Mouse (Mus musculus) CD4-positive helper T cell, adult 2 months (primary cell): ENCODE results near the gene Man1b1.

ENCODE experiments used
- DNase-seq: peaks from one replicate; pipeline ENCODE4 v3.0.0-alpha.2; 2012; ENCODE audit warnings: low read depth, missing footprints, low spot score

Man1b1 gene

GRCm38 (mm10) chr2:25364313-25364712 lies 32.2 kb downstream of the Man1b1 start:
- no peak for DNase-seq

DNA sequence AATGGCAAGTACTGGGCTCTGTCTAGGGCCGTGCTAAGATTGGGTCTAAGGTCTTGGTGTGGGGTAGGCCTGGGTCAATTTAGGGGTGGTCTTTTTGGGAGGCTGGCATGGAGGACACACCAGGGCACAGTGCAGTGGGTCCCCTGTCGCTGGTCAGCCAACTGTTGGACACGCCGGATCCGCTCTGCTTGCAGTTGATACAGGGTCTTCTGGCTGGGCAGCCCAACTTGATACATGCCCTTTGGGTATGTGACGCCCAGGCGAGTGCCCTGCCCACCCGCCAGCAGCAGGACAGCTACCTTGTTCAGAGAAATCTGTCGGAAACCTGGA lies 32.6 kb downstream of the Man1b1 start:
- DNase-seq, result no peak

DNA sequence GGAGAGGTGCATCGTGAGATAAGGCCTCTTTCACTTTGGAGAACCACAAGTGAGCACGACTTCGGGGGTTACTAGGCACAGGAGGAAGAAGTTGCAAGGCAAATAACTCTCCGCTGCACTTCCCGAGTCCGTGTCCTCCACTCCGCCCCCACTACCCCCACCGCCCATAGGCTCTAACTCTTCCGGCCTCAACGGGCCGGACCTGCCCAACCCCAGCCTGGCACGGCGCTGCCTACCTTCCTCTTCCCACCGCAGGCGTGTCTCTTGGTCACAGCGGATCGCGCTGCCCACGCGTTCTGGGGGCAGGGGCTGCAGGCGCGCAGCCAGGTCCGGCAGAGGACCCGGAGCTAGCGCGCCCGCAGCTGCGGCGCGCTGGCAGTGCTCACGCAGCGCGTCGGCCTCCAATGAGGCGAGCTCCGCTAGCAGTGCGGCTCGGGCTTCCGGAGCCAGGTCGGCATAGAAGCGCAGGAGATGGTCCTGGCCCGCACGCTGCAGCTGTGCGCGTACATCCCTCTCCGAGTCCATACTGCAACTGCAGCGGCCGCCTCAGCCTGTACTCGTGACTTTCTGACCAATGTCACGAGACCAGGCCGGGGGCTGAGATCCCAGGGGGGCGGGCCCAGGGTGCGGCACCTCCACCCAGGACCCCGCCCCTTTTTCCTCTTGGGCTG lies 33.1 kb downstream of the Man1b1 start, which contains the start of gene Uap1l1:
Gene Uap1l1 (minus strand): TSS at position 592 of the 671 bp plus-strand sequence.
- peak; percentile 83 for DNase-seq

GRCm38 (mm10) chr2:25369996-25370395 lies 37.9 kb downstream of the Man1b1 start:
- DNase-seq, result no peak

GRCm38 (mm10) chr2:25371764-25372643 lies 39.9 kb downstream of the Man1b1 start, which contains the start of gene Sapcd2:
Gene Sapcd2 (plus strand): TSS chr2:25372321.
- DNase-seq, result peak; percentile 92

- no peak for DNase-seq
These were observed 40.7 kb downstream of the Man1b1 start for GRCm38 (mm10) chr2:25372644-25373391.

GRCm38 (mm10) chr2:25373431-25373830 lies 41.3 kb downstream of the Man1b1 start:
- no peak for DNase-seq

DNA sequence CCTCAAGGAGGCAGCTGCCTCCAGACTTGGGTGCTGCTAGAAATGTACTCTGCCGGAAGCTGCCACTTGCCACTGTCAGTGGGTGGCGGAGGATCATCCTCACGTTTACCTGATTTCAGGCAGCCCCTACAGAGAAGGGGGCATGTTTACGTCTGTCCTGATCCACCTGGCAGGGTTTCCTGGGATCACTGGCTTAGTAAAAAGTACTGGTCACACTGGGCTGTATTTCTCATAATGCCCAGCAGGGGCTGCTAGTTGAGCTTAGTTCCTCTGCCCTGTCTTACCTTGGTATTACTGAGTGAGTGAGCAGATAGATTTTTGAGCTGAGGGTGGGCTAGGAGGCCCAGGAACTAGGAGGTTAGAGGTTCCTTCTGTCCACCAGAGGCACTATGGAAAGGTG lies 44.5 kb downstream of the Man1b1 start:
- DNase-seq, result peak; percentile 58

DNA sequence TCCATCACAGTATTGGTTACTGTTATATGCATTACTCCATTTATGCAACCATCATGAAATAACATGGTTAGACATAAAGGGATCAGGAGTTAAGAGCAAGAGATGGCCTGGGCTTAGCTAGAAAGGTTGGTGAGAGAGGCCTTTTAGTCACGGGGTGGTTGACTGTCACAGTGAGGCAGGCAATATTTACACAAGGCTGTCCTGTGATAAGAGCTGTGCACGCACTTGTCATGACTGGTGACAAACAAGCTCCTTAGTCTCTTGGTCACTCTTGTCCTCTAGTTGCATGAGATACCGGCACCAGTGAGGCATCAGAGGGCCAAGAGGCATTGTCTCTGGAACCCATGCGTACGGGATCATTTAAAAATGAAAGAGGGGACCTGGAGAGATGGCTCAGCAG lies 52.4 kb downstream of the Man1b1 start:
- DNase-seq, result no peak

DNA sequence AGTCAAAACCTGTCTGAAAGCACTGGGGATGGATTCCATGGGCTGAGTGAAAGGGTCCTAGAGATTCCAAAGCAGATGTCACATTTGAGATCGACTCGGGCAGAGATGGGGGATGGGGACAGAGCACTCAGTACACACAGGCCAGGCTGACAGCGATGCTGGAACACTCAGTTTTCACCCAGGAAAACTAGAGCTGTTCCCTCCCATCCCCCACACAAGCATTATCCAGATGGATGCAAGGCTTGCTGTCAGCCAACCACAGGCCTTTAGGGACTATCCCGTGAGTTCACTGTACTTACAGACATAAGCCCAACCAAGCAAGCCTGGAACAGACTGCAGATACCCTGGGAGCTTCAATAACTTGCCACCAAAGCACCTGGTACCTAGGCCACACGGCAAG lies 59.1 kb downstream of the Man1b1 start:
- no peak for DNase-seq

GRCm38 (mm10) chr2:25394281-25395221 lies 62.4 kb downstream of the Man1b1 start:
- no peak for DNase-seq

DNA sequence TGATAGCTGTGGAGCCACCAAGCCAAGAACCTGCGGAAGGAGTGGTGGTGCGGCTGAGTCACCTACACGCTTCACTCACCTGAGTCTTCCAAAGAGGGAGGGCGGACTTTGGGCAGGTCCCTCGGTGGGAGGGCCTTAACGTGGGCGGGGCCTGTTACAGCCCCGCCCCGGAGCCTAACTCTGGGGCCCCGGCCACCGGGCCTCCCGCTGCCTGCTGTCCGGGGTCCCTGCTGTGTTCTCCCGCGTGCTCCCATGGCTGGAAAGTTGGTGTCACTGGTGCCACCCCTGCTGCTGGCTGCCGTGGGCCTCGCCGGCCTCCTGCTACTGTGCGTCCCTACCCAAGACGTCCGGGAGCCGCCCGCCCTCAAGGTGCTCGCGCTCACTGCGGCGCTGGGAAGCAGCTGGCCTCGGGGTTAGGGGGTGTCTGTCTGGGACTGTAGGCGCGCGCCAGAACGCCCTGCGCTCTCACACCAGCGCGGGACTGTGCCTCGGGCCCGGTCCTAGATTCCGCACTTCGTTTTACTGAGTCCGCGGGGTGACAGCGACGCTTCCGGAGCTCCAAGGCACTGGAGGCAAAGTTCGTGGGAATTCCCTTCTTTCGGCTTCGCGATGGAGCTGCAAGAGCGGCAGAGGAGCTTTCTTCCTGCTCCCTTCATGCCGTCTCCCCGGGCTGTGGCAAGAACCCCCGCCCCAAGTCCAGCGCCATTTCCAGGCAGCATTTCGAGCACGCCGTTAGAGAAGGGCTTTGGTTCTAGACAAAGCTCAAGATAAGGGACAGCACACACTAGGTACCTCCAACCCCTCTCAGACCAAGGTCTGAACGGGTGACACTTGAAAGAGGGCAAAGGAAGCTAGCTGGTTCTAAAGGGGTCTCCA lies 63.8 kb downstream of the Man1b1 start, which contains the start of gene Entpd2:
Gene Entpd2 (plus strand): TSS at position 154 of the 876 bp plus-strand sequence.
- DNase-seq, result peak; percentile 52

GRCm38 (mm10) chr2:25396597-25396983 lies 64.5 kb downstream of the Man1b1 start:
- DNase-seq, result no peak

DNA sequence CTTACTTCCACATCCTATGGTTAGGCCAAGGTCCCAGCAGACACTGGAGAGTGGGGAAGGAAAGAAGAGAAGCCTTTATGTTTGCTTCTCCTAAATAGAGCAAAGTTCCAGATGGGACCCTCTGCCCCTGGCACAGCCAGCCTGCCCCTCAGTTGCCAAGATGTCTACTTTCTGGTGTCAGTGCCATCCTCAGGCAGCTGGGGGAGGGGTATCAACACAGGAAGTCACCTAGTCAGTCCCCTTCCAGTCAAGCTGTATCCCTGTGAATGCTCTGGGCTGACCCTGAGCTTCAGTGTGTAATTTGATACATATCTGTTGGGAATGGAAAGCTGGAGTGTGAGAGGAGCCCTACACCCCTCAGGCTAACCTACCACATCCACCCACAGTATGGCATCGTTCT lies 64.9 kb downstream of the Man1b1 start:
- DNase-seq, result no peak

- no peak for DNase-seq
These were observed 65.9 kb downstream of the Man1b1 start for GRCm38 (mm10) chr2:25398065-25398464.

DNA sequence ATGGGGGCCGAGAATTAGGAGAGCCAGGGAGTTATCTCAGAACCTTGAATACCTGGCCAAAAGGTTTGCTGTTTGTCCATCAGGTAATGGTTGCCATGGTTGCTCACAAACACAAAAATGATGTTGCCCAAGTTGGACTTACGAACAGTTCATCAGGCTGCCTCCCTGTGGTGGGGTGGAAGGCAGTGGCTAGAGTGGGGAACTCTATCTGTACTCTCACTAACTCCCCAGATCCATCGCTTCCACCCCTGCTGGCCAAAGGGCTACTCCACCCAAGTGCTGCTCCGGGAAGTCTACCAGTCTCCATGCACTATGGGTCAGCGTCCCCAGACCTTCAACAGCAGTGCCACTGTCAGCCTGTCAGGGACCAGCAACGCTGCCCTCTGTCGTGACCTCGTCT lies 66.9 kb downstream of the Man1b1 start, which contains the start of gene Npdc1:
Gene Npdc1 (plus strand): TSS at position 301 of the 400 bp plus-strand sequence.
- DNase-seq, result no peak

- DNase-seq, result no peak
These were observed 68.2 kb downstream of the Man1b1 start for GRCm38 (mm10) chr2:25400291-25400690.

DNA sequence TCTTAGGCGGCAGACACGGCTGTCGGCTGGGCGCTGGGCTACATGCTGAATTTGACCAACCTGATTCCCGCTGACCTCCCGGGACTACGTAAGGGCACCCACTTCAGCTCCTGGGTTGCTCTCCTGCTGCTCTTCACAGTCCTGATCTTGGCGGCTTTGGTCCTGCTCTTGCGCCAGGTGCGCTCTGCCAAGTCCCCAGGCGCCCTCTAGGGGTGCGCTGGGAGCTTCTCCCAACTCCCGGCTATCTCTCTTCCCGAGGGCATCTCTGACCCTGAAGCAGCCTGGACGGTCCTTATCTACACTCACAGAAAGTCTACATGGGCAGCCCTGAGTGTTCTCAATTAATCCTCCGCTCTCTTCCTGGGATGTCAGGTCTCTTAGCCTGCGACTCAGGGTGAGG lies 68.6 kb downstream of the Man1b1 start:
- DNase-seq, result peak; percentile 35
